Mouse (Mus musculus) spleen, postnatal 4 days (tissue): ENCODE measurements around the gene Hibadh.

ENCODE experiments used
- DNase-seq, 2 experiments: peaks; one replicate each; pipeline ENCODE4 v3.0.0; 2022; ENCODE audit warnings: low spot score in 2 of 2

Hibadh gene

GRCm38 (mm10) chr6:52638471-52639185 is 1.6 kb downstream of the Hibadh start:
- no peak for DNase-seq

- no peak for DNase-seq
These were observed 2.9 kb downstream of the Hibadh start for GRCm38 (mm10) chr6:52637337-52637736.

- no peak for DNase-seq
These were observed 4.8 kb downstream of the Hibadh start for GRCm38 (mm10) chr6:52635395-52635794.

- DNase-seq, result no peak
These were observed 9.6 kb downstream of the Hibadh start for GRCm38 (mm10) chr6:52630625-52631024.

GRCm38 (mm10) chr6:52629180-52629579 is 11.0 kb downstream of the Hibadh start:
- no peak for DNase-seq

- DNase-seq, result no peak
These were observed 13.5 kb downstream of the Hibadh start for GRCm38 (mm10) chr6:52626735-52627134.

GRCm38 (mm10) chr6:52623741-52624140 is 16.4 kb downstream of the Hibadh start:
- no peak for DNase-seq

GRCm38 (mm10) chr6:52621731-52622480 is 18.3 kb downstream of the Hibadh start:
- no peak for DNase-seq

- no peak for DNase-seq
These were observed 20.1 kb downstream of the Hibadh start for GRCm38 (mm10) chr6:52620090-52620489.

- no peak for DNase-seq
These were observed 30.4 kb downstream of the Hibadh start for GRCm38 (mm10) chr6:52609626-52610352.

- DNase-seq, result no peak
These were observed 32.1 kb downstream of the Hibadh start for GRCm38 (mm10) chr6:52608121-52608520.

GRCm38 (mm10) chr6:52606746-52607347 is 33.3 kb downstream of the Hibadh start:
- no peak for DNase-seq

- DNase-seq, result no peak
These were observed 38.2 kb downstream of the Hibadh start for GRCm38 (mm10) chr6:52601706-52602642.

- peak in 1 of 2 experiments; percentile 21 for DNase-seq
These were observed 39.1 kb downstream of the Hibadh start for GRCm38 (mm10) chr6:52601117-52601516.

GRCm38 (mm10) chr6:52594752-52595151 is 45.4 kb downstream of the Hibadh start:
- no peak for DNase-seq

GRCm38 (mm10) chr6:52586564-52586963 is 53.6 kb downstream of the Hibadh start:
- no peak for DNase-seq

- no peak for DNase-seq
These were observed 55.8 kb downstream of the Hibadh start for GRCm38 (mm10) chr6:52584383-52584782.

GRCm38 (mm10) chr6:52581081-52581480 is 59.1 kb downstream of the Hibadh start:
- DNase-seq, result no peak

GRCm38 (mm10) chr6:52578322-52578721 is 61.9 kb downstream of the Hibadh start:
- DNase-seq, result no peak

GRCm38 (mm10) chr6:52577270-52577669 is 62.9 kb downstream of the Hibadh start:
- no peak for DNase-seq

- DNase-seq, result no peak
These were observed 71.5 kb downstream of the Hibadh start for GRCm38 (mm10) chr6:52568706-52569105.
